Comparison of ENCODE assay signal across 8 mouse cellular contexts in the genomic region with DNA sequence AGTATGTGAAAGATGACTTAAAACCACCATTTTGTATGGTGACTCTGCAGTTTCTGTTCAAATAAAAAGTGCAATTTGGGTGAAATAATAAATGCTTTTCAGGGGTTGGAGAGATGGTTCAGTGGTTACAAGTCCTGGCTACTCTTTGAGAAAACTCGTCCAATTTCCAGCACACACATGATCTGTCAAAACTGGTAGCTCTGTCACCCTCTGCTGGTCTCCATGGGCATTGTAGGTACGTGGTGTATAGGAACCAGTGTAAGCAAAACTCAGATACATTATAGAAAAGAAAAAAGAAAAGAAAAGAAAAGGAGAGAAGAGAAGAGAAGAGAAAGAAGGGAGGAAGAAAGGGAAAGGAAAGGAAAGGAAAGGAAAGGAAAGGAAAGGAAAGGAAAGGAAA.
DNase-seq lines count a peak whose midpoint lies in the region; ATAC-seq and TF ChIP-seq lines count a peak whose summit lies in the region.

No protein-coding gene starts in this region.

- H3K4me2 ChIP-seq in heart, embryonic 12.5 days = no peak overlapping the region

- H3K9ac ChIP-seq in heart, embryonic 12.5 days = no peak overlapping the region
- no peak overlapping the region for H3K9ac ChIP-seq in ES-E14 (ENCODE audit: insufficient read depth, low read depth, low read length, poor library complexity, severe bottlenecking)

- no peaks in the 10 kb centered on the region for H3K27me3 ChIP-seq in heart, embryonic 12.5 days (replicated peaks)
- H3K27me3 ChIP-seq in forebrain, embryonic 10.5 days (ENCODE audit: poor library complexity, severe bottlenecking) = no peaks in the 10 kb centered on the region

- H3K9me3 ChIP-seq in heart, embryonic 12.5 days (replicated peaks) = no peaks in the 10 kb centered on the region
- no peaks in the 10 kb centered on the region for H3K9me3 ChIP-seq in ES-E14 (ENCODE audit: control insufficient read depth, insufficient read depth, low read depth, low read length)
- no peaks in the 10 kb centered on the region for H3K9me3 ChIP-seq in forebrain, embryonic 10.5 days

- WGBS in heart, embryonic 12.5 days = 27% methylated on average over 2 of the region's 2 CpGs
- 42% methylated on average over 2 of the region's 2 CpGs for WGBS in forebrain, embryonic 10.5 days

- no peak overlapping the region for H3K27ac ChIP-seq in heart, embryonic 12.5 days (ENCODE audit: poor library complexity, severe bottlenecking)
- no peak overlapping the region for H3K27ac ChIP-seq in ES-E14 (ENCODE audit: insufficient read depth, low read depth, low read length, poor library complexity, severe bottlenecking)
- no peak overlapping the region for H3K27ac ChIP-seq in forebrain, embryonic 10.5 days

- in situ Hi-C loops in ES-E14 (cut with MboI; ENCODE audit: low sequenced_read_pairs in 2 of 2, unreplicated experiment in 2 of 2) = no loop called here

- ATAC-seq in heart, embryonic 12.5 days (ENCODE audit: insufficient number of reproducible peaks, low FRiP score) = no peak

- no peaks in the 10 kb centered on the region for H3K36me3 ChIP-seq in heart, embryonic 12.5 days
- H3K36me3 ChIP-seq in ES-E14 (ENCODE audit: control insufficient read depth, insufficient read depth, low read length, poor library complexity, severe bottlenecking) = no peaks in the 10 kb centered on the region
- no peaks in the 10 kb centered on the region for H3K36me3 ChIP-seq in forebrain, embryonic 10.5 days (replicated peaks)

- H3K4me1 ChIP-seq in heart, embryonic 12.5 days (replicated peaks) = no peaks in the 10 kb centered on the region
- peaks cover 0 to 2% of the 10 kb centered on the region in 2 experiments; a peak in 1 of 4 replicates for H3K4me1 ChIP-seq in ES-E14 (ENCODE audit: control insufficient read depth in 2 of 2, insufficient read depth in 2 of 2, low read length in 2 of 2, poor library complexity in 1 of 2)
- no peaks in the 10 kb centered on the region for H3K4me1 ChIP-seq in forebrain, embryonic 10.5 days

- H3K4me3 ChIP-seq in heart, embryonic 12.5 days = no peak overlapping the region
- H3K4me3 ChIP-seq in ES-E14 (ENCODE audit: insufficient read depth in 1 of 2, low read depth in 1 of 2, low read length in 2 of 2, poor library complexity in 1 of 2, severe bottlenecking in 1 of 2) = no peak overlapping the region
- H3K4me3 ChIP-seq in forebrain, embryonic 10.5 days = no peak overlapping the region

- peak; percentile 34 for DNase-seq in heart, postnatal 4 days
- peak; percentile 34 for DNase-seq in ES-E14 (ENCODE audit: low read depth, low spot score)
- peak; percentile 22 to 27 for DNase-seq in cerebellum, postnatal 36 days
- DNase-seq in kidney, postnatal 10 days = peak; percentile 52
- no peak for DNase-seq in yolk sac, embryonic 10.5 days (ENCODE audit: low spot score)
- no peak for DNase-seq in spleen, postnatal 14 days (ENCODE audit: low spot score in 2 of 2)
- no peak for DNase-seq in forebrain, embryonic 10.5 days (ENCODE audit: extremely low spot score, low spot score)

TF ChIP-seq in ES-E14, 5 proteins besides CTCF, POLR2A, EP300 and RAD21:
- TF ChIP-seq CHD2 (IDR thresholded peaks at IDR 0.05; ENCODE audit: low read depth, low read length) (no peak), ZNF384 (IDR thresholded peaks at IDR 0.05; ENCODE audit: low read depth, low read length) (no peak), HCFC1 (IDR thresholded peaks at IDR 0.05; ENCODE audit: borderline replicate concordance, insufficient read depth, low read length) (no peak), ZC3H11A (IDR thresholded peaks at IDR 0.05; ENCODE audit: borderline replicate concordance, low read depth, low read length) (no peak), MAFK (IDR thresholded peaks at IDR 0.05; ENCODE audit: insufficient read depth, low read depth, low read length) (no peak)
TF ChIP-seq in ES-E14: peak in this region for 0.

Comparison
In these comparisons a context has a peak if more than half of its experiments do, and no peak if none do; other contexts are left out.
1. DNase-seq: peak in heart, postnatal 4 days (single experiment), ES-E14 (single experiment), cerebellum, postnatal 36 days (2 of 2) and kidney, postnatal 10 days (single experiment); none in yolk sac, embryonic 10.5 days (single experiment), spleen, postnatal 14 days (0 of 2) and forebrain, embryonic 10.5 days (single experiment).